Mouse (Mus musculus) left cerebral cortex, adult 18-20 months (tissue): ENCODE results near the gene Ctsd. TPM values are rescaled to one million over a fixed set of nuclear protein-coding genes. Genes with fewer than 3 reads are reported as not detected.
A peak's percentile ranks its signal among the peaks of the same experiment; 100 is the strongest.

Source experiments
- DNase-seq, 2 experiments: peaks; one replicate each; pipeline ENCODE4 v3.0.0; 2021 to 2022; ENCODE audit warnings: low spot score in 2 of 2, mixed read lengths in 1 of 2
- total RNA-seq, 2 experiments: library from RNA; stranded (reverse); gene quantifications; 2 replicates each; pipeline ENCODE4 v1.2.3; 2021

Gene Ctsd
- total RNA-seq, 2 experiments from 2014 or later = 307 to 342 TPM

DNA sequence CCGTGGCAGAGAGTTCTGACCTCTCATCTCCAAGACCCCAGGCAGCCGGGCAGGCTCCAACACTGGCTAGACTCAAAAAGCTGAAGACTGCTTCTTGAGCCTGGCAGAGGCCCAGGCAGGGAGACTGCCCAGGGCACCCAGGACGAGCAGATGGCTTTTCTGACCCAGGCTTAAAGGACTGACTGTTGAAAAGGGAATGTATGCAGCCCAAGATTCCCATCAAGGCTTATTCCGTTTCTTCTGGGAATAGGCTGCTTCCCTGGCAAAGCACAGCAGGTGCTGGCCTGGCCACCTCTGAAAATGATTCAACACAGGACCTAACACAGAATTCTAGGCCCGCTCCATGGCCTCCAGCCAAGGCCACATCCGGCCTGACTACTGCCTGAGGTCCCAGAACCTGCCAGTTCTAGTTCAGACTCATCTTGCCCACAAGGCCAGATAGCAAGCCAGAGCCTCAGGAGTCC, 12.5 kb downstream of the Ctsd start:
- no peak for DNase-seq

DNA sequence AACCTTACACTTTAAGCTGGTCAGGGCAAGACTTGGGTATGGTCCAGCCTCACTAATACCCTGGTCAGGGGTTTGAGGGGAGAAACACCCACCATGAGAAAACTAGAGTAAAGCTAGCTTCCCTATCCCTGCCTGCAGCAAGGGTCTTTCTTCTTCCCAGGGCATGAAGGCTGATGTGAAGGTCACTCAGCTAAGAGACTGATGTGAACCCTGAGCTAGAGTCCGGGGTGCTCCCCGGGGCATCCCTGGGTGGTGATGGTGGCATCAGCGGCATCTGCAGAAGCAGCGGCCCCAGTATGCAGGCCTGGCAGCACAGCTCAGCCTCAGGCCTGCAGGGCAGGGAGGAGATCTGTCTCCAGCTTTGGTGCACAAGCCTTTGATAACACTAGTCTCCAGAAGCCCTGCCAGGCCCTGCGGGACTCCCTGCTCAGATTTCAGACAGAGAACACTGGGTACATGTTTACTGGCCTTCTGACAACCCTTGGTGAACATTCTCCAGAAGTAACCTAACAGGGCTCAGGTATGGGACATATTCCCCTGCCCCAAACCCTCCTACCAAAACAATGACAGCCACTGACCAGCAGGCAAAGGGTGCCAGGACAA, 13.3 kb downstream of the Ctsd start:
- DNase-seq = no peak

DNA sequence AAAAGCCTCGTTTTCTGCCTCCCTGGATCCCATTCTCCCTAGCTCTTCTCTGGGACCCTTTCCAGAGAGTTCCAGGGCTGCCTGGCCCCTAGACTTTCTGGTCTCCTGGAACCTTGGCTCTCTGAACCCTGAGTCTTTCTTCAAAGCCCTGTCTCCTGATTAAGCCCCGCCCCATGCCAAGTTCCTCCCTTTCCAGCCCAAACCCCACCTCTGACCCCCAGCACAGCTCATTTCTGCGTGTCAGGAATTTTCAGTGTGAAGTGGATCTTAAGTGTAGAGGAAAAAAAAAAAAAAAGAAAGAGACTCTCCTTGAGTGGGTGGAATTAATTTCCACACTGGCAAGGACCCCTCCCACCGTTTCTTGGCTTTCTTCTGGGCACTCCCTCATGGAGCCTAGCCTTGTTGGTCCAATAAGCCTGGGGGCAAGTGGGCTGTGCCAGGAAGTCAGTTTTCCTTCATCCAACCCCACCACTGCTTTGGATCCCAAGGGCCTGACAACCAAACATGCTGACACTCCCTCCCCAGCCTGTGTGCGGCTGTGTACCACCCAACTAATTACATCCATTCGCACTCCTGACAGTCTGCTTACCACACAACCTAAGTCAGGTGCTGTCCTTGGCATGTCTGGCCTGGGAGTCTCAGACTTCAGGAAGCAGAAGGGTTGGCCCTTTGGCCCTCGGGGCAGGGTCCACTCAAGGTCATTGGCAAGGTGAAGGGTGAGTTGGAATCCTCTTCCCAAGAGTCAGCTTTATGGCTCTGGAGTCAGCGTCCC, 14.0 kb downstream of the Ctsd start, which contains the start of gene Ifitm10:
Gene Ifitm10, minus strand, starts transcription at position 113 of the 772 bp plus-strand sequence.
- DNase-seq = no peak

DNA sequence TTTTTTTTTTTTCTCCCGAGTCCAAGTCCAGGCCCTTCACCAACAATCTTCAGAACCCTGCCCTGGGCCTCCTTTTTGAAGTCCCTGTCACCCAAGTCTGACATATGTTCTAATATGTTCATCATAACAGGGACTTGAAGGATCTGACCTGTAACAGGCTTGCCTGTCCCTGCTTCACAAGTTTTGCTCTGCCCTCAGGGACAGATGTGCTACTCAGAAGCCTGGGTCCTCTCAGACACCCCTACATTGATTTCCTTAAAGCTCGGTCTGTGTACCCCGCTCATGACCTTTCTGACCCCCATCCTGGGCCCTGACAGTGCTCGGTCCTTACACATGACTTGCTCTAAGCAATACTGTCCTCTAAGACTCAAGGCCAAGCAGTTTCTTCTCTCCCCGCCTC, 14.8 kb downstream of the Ctsd start:
- DNase-seq = no peak

DNA sequence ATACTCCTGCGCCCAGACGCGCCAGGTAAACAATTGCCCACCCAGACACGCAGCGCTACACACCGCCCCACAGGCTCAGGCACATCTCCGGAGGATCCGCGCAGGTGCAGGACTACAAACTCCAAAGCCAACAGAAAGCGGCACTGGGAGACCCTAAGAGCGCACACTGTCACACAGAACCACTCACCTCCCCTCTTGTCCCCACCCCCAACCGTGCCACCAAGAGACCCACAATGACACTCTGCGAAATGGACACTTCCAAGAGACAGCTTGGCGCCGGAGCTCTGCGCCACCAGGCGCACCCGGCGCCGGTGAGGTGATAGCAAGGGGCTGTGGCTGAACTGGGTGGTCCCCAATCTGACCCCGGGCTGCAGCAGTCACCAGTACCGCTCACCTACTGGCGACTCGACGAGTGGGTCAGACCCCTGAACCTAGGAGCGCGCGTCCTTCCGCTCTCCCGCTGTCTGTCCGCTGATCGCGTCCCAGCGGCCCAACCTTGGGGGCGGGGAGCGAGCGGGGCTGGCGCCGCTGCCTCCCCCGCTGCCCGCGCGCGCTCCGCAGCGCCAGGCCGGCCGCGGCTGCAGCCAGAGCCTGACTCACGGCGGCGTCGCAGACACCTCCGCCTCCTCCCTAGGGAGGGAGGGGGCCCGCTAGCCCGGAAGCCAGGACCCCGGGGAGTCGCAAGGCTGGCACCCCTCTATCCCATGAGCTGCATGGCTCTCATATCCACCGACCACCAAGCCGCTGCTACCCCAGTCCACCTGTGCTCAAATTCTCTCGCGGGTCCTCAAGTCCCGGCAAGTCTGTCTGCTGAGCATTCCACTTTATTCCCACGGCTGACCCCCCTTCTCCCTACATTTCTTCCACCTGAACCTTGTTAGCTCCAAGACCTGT, 15.8 kb downstream of the Ctsd start:
- DNase-seq = peak; percentile 41 to 44

DNA sequence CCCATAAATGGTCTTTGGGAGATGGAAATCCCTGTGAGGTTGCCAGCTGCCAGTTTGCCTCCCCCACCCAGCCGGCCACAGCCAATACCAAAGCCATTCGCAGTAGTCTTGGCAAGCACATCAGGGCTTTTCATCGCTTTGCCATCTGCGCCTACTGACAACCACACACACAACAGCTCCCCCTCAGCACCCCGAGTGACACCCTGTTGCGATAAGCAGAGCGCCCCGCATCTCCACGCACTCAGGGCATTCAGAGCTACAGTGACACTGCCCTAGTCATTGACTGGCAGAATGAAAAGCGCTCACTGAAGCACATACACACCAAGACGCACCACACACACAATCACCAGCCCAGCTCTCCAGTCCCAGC, 16.5 kb downstream of the Ctsd start:
- DNase-seq = peak; percentile 59 to 80

DNA sequence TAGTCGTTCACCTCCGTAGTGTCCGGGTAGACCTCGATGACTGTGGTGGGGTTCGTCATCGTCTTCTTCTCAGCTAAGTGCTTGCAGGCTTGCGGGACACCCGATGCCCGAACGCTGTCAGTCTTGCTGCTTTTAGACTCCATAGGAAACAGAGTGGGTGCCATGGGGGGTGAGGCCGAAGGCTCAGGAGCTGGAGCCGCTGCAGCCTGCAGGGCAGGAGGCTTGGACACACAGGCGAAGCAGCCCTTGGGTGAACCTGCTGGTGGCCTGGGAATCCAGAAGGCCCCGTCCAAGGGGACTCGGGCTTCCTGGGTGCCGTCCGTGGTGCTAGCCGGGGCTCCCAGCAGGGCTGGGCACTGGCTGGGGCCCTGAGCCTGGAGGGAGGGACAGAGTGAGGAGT, 16.9 kb downstream of the Ctsd start:
- no peak for DNase-seq

DNA sequence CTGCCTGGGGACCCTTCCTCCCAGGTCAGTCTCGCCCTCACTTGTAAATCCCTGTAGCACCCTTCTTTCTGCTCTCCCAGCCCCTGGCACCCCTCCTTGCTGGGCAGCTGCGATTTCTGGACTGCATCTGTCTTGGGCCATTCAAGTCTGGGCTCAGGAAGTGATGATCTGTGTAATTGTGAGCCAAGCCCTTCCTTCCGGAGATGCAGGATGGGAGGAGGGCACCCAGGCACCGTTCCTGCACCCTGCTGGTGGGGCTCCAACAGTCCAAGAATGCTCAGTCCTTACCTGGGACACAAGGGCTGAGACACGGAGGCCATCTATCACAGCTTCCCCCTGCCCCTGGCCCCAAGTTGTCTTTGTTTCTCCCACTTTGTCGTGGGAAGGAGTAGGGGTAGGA, 18.0 kb downstream of the Ctsd start:
- no peak for DNase-seq

DNA sequence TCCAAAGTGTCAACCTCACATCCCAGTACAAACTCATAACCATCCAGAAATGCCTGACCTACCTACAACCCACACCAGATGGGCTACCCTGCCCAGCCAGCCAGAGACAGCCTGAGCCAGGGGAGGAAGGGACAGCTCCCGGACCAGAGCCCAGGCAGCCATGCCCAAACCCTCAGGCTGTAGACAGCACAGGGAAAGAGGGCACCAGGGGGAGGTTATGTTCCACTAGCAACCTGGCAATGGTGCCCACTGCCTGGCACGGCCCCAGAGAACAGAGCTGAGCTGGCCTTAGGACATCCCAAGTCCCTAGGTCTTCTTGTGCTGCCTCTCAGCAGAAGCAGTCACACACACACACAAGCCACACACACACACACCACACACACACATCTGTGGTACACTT, 19.0 kb downstream of the Ctsd start:
- DNase-seq = no peak

DNA sequence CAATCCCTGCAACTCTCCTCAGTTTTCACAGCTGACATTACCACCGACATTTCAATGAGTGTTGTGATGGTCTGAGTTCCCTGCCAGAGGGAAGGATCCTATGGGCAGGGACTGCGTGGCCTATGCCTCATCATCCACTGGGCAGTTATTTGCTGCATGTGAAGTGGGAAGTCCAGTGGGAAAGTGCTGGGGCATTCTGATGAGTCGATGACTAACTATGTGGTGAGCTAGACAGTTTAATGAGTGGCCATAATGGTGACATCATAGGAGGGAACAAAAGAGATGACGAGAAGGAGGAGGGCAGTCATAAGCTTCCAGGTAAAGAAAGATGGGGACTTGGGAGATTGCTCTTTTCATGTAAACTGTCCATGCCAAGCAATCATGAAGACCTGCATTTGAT, 24.7 kb downstream of the Ctsd start:
- DNase-seq = no peak

DNA sequence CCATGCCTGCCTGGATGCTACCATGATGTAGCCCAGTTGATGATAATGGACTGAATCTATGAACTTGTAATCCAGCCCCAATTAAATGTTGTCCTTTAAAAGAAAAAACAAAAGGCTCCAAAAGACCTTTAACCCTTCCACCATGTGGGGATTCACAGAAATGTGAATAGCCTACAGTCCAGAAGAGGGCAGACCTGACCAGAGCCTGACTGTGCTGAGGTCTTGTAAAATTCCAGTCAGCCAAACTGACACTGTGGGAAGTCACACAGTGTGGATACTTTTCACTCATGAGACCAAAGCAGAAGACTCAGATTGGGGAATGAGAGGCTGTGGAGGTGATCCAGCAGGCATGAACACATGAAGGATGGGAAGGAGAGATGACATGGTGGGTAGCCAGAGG, 27.1 kb downstream of the Ctsd start:
- DNase-seq = no peak

DNA sequence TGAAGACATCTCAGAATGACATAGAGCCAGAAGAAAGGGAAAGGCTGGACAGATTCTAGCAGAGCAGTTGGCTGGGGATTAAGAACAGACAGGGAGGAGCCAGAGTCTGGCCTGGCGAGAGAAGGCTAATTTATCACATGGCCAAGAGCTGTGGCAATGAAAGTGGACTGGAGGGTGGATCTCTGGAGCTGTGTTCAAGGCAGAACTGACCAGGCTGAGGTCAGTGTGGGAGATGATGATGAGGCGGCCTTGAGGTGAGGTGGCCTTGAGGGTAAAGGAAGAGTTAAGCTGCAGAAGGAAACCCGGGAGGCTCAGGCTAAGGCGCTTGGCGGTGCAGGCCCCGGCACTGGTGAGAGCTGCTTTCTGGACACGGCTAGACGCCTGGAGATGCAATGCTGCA, 28.7 kb downstream of the Ctsd start:
- no peak for DNase-seq

DNA sequence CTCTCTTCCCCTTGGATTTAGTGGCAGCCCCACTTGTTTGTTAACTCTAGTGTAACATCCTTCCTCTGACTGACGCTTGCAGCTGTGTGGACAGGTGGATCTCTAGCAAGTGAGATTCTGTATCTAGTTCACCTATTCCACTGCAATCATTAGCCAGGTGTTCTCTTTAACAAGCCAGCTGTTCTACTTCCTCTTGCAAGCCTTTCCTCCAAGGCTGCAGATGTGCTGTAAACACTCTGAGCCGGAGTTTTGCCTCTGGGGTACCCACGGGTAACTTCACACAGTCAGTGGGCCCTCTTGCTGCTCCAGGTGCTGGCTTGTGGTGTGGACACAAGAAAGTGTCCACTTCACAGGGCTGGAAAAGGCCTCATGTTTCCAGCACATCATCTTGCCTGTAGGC, 30.3 kb downstream of the Ctsd start:
- no peak for DNase-seq

DNA sequence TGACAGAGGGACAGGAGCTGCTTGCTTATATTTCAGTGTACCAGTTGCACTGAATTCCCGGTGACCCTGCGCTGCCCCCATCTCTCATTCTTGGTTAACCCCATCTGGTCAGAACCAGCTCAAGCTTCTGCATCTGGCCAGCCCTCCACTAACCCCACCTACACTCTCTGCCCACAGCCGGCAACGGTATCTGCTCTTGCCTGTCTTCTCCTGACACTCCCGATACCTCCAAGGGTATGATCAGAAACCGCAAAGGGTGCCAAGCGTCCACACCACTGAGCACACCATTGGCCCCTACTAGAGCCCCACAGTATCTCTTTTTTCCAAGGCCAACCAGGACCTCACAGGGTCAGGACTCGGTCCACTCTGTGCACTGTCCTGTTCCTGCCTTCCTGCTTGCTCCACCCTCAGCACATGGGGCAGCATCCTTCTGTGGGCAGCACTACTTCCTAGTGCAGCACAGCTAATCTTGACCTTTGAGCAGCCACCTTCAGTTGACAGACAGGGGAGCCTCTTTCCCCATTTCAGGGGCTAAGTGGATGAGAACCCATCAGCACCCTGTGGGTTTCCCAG, 33.1 kb downstream of the Ctsd start:
- no peak for DNase-seq

DNA sequence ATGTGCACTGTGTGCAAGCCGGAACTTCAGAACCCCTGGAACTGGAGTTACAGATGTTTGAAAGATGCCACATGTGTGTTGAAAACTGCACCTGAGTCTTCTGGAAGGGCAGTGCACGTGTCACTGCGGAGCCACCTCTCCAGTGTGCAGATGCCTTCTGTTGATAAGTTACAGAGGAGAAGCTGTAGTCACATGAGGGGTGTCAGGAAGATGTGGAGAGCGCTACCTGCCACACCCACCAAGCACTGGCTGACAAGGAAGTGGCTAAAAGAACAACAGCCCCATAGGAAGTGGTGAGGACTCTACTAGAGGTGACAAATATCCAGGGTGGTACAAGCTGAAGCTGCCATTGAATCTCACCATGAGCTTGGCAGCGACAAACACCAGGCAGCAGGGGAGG, 34.0 kb downstream of the Ctsd start:
- no peak for DNase-seq

DNA sequence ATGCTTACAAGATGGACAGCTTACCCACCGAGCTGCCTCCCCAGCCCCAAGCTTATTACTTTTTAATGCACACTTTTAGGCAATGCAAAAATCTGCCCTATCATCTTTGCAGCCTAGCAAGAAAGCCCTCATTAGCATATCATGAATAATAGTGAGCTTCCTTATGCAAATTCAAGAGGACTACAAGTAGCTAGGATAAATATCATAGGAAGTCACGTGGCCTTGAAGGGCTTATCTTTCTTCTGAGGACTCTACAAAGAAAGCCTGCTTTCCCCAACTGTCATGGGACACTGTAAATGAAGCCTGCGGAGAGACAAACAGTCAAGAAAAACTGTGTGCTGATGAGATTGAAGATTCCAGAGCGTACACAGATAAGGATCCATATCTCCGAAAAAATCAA, 36.3 kb downstream of the Ctsd start:
- no peak for DNase-seq

DNA sequence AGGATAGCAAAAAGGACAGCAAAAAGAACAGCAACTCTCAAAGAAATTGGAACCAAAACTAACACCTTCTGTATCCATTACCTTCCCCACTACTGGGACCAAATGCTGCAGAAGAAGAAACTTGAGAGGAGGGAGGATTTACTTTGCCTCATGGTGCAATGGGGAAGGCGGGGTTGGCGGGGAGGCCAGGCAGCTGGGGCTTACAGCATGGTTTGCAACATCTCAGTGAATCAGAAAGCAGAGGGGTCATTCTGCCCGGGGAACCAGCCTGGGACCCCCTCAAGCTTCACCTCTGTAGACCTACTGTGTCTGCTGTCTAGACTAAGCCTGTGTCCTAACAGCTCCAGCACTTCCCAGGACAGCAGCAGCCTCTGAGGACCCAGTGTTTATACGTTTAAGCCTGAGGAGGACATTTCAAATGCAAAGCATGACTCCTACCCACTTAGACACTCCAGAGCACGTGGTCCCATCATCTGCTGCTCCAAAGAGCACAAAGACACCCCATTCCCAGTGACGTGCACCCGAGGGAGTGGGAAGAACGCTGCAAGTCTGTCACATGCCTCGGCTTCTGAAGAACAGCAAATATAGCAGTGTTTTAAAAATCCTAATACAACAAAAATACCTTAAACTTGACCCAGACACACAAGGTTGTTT, 38.4 kb downstream of the Ctsd start:
- DNase-seq = peak; percentile 45 to 78

DNA sequence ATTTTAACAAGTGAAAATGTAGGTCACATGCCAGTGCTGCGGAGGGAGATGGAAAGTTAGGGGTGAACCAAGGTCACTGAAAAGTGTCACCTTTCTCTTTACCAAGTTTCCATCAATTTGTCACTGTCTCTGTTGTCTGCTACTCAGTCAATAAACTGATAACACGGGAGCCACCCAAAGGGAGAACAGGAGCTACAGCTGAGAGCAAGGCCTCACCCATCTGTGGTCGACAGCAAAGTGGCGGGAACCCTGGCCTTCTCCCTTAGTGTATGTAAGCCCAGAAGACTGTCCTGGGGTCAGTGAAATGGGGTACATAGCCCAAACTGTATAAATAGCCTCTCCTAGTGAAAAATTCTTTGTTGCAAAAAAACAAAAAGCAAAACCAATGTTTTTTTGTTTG, 40.3 kb downstream of the Ctsd start:
- DNase-seq = no peak

DNA sequence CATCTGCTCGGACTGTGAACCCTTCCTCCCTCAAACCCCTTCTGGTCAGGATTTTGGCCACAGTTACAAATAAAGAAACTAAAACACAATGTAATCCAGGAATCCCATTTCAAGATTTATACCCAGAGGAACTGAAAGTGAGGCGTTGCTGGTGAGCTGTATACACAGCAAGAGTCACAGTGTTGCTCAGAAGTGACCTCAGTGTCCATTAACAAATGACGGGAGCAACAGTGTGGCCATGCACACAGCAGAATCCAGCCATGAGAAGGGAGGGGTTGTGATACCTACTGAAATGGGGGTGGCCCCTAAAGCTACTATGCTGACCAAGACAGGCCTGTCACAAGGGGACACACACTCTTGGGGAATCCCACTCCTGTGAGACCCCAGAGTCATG, 45.6 kb downstream of the Ctsd start:
- no peak for DNase-seq

DNA sequence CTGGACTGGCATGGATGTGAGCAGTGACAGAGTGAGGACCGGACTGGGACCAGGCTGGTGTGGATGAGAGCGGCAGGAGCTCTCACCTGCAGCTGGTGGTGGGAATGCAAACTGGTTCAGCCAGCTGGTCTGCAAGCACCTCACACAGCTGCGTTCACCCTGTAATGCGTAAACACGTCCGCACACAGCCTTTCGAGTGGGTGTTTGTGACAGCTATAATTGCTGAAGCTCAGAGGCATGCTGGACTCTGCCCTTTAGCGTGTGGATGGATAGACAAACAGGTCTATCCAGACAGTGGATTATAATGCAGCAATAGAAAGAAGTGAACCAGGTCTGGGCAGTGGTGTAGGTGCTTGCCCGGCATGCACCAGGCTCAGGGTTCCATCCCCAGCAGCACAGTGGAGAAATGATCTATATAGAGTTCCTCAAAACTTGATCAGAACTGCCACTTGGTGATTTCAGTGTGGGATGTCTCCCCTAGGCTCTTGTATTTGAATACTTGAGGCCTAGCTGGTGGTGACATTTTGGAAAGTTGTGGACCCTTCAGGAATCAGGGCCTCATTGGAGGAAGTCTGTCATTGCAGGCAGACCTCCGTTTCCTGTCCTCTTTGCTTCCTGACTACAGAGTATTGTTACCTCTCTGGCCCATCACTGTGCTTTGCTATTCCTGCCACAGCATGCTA, 46.1 kb downstream of the Ctsd start:
- no peak for DNase-seq
